Comparison of ENCODE assay signal across 11 mouse cellular contexts in the genomic region with DNA sequence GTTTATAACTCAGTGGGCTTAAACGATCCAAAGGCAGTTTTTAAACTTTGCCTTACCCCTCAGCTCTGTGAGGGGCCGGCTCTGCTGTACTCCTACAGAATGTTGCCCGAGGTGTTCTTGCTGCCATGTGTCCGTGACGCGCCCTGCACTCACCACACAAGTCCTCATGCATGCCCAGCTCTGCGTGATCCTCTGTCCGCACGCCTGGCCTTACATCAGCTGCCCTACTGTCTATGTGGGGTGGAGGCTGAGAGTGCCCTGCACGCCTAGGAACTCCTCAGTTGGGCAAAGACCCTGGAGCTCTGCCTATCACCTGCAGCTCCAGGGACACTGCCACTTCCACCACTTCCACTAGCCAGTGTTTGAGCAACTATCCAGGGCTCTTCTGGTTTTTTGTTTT. TPM values are rescaled to one million over a fixed set of nuclear protein-coding genes. Genes with fewer than 3 reads are reported as not detected.
DNase-seq lines count a peak whose midpoint lies in the region; ATAC-seq and TF ChIP-seq lines count a peak whose summit lies in the region.
"Had no signal": no experiment of that assay in that cellular context is flagged by ENCODE, and none has a peak within 500 bp of the region (broad histone marks: within the 10 kb centered on the region; RNA-seq: fewer than 3 reads in every experiment).

No protein-coding gene starts in this region.

- no peak for DNase-seq in forebrain, embryonic 10.5 days (ENCODE audit: extremely low spot score, low spot score)
- DNase-seq in kidney, postnatal 36 days, result no peak
- no peak for DNase-seq in frontal cortex, postnatal 25 days (ENCODE audit: low spot score in 2 of 2)
- DNase-seq in midbrain, embryonic 14.5 days, result no peak
- DNase-seq: cerebellum, adult 9-10 months; gastrocnemius, postnatal 25 days; liver, postnatal 0 days had no signal

- TF ChIP-seq POLR2A in bone marrow macrophage, adult 2 months (IDR thresholded peaks at IDR 0.05; ENCODE audit: borderline replicate concordance, low read depth, low read length), result no peak

- no peak overlapping the region; the same call in 1 of the 2 replicates for H3K9ac ChIP-seq in forebrain, embryonic 16.5 days (replicated peaks; ENCODE audit: low read depth, low read length)
- no peak overlapping the region for H3K9ac ChIP-seq in kidney, embryonic 16.5 days (replicated peaks; ENCODE audit: low read length)
- peak overlapping the region; percentile 53 for H3K9ac ChIP-seq in heart, embryonic 16.5 days (ENCODE audit: low read length)
- H3K9ac ChIP-seq in midbrain, embryonic 14.5 days (replicated peaks; ENCODE audit: low read length), result no peak overlapping the region
- H3K9ac ChIP-seq: liver, postnatal 0 days had no signal

- ATAC-seq in forebrain, embryonic 16.5 days, result no peak
- peak; percentile 24; the same call in 1 of the 2 replicates for ATAC-seq in kidney, embryonic 16.5 days (ENCODE audit: low FRiP score, low TSS enrichment)
- no peak; the same call in 1 of the 2 replicates for ATAC-seq in heart, embryonic 16.5 days (replicated peaks; ENCODE audit: extremely low read depth, insufficient read depth, low FRiP score)
- no peak for ATAC-seq in midbrain, embryonic 14.5 days (ENCODE audit: low FRiP score, low TSS enrichment)
- ATAC-seq: liver, postnatal 0 days had no signal

- no peak overlapping the region for H3K4me3 ChIP-seq in forebrain, embryonic 10.5 days
- H3K4me3 ChIP-seq in forebrain, embryonic 16.5 days (replicated peaks; ENCODE audit: low read length), result no peak overlapping the region
- no peak overlapping the region for H3K4me3 ChIP-seq in kidney, embryonic 16.5 days (ENCODE audit: low read length)
- H3K4me3 ChIP-seq in bone marrow macrophage, adult 2 months (ENCODE audit: insufficient read depth, low read length), result no peak overlapping the region
- H3K4me3 ChIP-seq in heart, embryonic 16.5 days (ENCODE audit: low read length), result no peak overlapping the region
- H3K4me3 ChIP-seq in midbrain, embryonic 14.5 days (replicated peaks; ENCODE audit: low read depth, low read length), result no peak overlapping the region

- H3K27me3 ChIP-seq in forebrain, embryonic 10.5 days (ENCODE audit: poor library complexity, severe bottlenecking), result no peaks in the 10 kb centered on the region
- no peaks in the 10 kb centered on the region for H3K27me3 ChIP-seq in forebrain, embryonic 16.5 days (replicated peaks; ENCODE audit: control insufficient read depth, insufficient read depth, low read length)
- H3K27me3 ChIP-seq in kidney, embryonic 16.5 days (ENCODE audit: insufficient read depth, low read length), result no peaks in the 10 kb centered on the region
- no peaks in the 10 kb centered on the region for H3K27me3 ChIP-seq in heart, embryonic 16.5 days (ENCODE audit: control insufficient read depth, insufficient read depth, low read length)
- H3K27me3 ChIP-seq in midbrain, embryonic 14.5 days (ENCODE audit: control insufficient read depth, insufficient read depth, low read length), result no peaks in the 10 kb centered on the region

- peak overlapping the region; percentile 37; the same call in 1 of the 2 replicates for H3K27ac ChIP-seq in forebrain, embryonic 10.5 days
- no peak overlapping the region for H3K27ac ChIP-seq in forebrain, embryonic 16.5 days (ENCODE audit: low read length)
- H3K27ac ChIP-seq in kidney, embryonic 16.5 days (ENCODE audit: low read length), result no peak overlapping the region
- 0 out of 2 replicates have a peak overlapping the region, but pooled peaks have one; percentile 42 for H3K27ac ChIP-seq in bone marrow macrophage, adult 2 months (ENCODE audit: insufficient read depth, low read depth, low read length)
- H3K27ac ChIP-seq in heart, embryonic 16.5 days (ENCODE audit: low read length), result peak overlapping the region; percentile 97
- H3K27ac ChIP-seq in midbrain, embryonic 14.5 days (replicated peaks; ENCODE audit: low read depth, low read length), result no peak overlapping the region

- 88% methylated on average over 10 of the region's 10 CpGs for WGBS in forebrain, embryonic 10.5 days
- WGBS in forebrain, embryonic 16.5 days, result 86% methylated on average over 10 of the region's 10 CpGs
- 76% methylated on average over 10 of the region's 10 CpGs for WGBS in kidney, embryonic 16.5 days
- WGBS in heart, embryonic 16.5 days, result 61% methylated on average over 10 of the region's 10 CpGs
- 83% methylated on average over 10 of the region's 10 CpGs for WGBS in midbrain, embryonic 14.5 days

- H3K4me2 ChIP-seq in forebrain, embryonic 16.5 days (ENCODE audit: low read length), result no peak overlapping the region
- no peak overlapping the region for H3K4me2 ChIP-seq in kidney, embryonic 16.5 days (replicated peaks; ENCODE audit: low read depth, low read length)
- H3K4me2 ChIP-seq in heart, embryonic 16.5 days (ENCODE audit: low read depth, low read length), result no peak overlapping the region
- no peak overlapping the region for H3K4me2 ChIP-seq in midbrain, embryonic 14.5 days (ENCODE audit: low read length)

- H3K4me1 ChIP-seq in forebrain, embryonic 10.5 days, result peaks cover 46% of the 10 kb centered on the region
- peaks cover 61% of the 10 kb centered on the region for H3K4me1 ChIP-seq in forebrain, embryonic 16.5 days (replicated peaks; ENCODE audit: control insufficient read depth, insufficient read depth, low read length)
- peaks cover 22% of the 10 kb centered on the region for H3K4me1 ChIP-seq in kidney, embryonic 16.5 days (ENCODE audit: insufficient read depth, low read length)
- H3K4me1 ChIP-seq in bone marrow macrophage, adult 2 months (ENCODE audit: control insufficient read depth, insufficient read depth, low read length), result peaks cover 18% of the 10 kb centered on the region
- peaks cover 57% of the 10 kb centered on the region for H3K4me1 ChIP-seq in heart, embryonic 16.5 days (ENCODE audit: control insufficient read depth, insufficient read depth, low read length)
- peaks cover 30% of the 10 kb centered on the region for H3K4me1 ChIP-seq in midbrain, embryonic 14.5 days (ENCODE audit: control insufficient read depth, insufficient read depth, low read length)

- 0 out of 2 replicates have a peak, but pooled peaks cover 2% of the 10 kb centered on the region for H3K9me3 ChIP-seq in forebrain, embryonic 10.5 days
- no peaks in the 10 kb centered on the region for H3K9me3 ChIP-seq in forebrain, embryonic 16.5 days (ENCODE audit: control insufficient read depth, low read length)
- H3K9me3 ChIP-seq in kidney, embryonic 16.5 days (ENCODE audit: low read length), result no peaks in the 10 kb centered on the region
- H3K9me3 ChIP-seq in heart, embryonic 16.5 days (replicated peaks; ENCODE audit: control insufficient read depth, low read length), result no peaks in the 10 kb centered on the region
- H3K9me3 ChIP-seq in midbrain, embryonic 14.5 days (ENCODE audit: control insufficient read depth, low read length), result no peaks in the 10 kb centered on the region

- TF ChIP-seq CTCF in bone marrow macrophage, adult 2 months (IDR thresholded peaks at IDR 0.05; ENCODE audit: low read depth, low read length), result no peak

- H3K36me3 ChIP-seq in forebrain, embryonic 10.5 days (replicated peaks), result peaks cover 68% of the 10 kb centered on the region
- no peaks in the 10 kb centered on the region for H3K36me3 ChIP-seq in forebrain, embryonic 16.5 days (ENCODE audit: control insufficient read depth, insufficient read depth)
- peaks cover 9% of the 10 kb centered on the region for H3K36me3 ChIP-seq in kidney, embryonic 16.5 days (ENCODE audit: insufficient read depth, low read length)
- H3K36me3 ChIP-seq in heart, embryonic 16.5 days (ENCODE audit: control insufficient read depth, insufficient read depth), result peaks cover 7% of the 10 kb centered on the region
- H3K36me3 ChIP-seq in midbrain, embryonic 14.5 days (ENCODE audit: control insufficient read depth, insufficient read depth, low read length), result peaks cover 9% of the 10 kb centered on the region

RNA-seq across cellular contexts. Expression of a gene that starts 26.1 kb away (rescaled TPM):
- polyA plus RNA-seq in forebrain, embryonic 10.5 days (2016; fragmentation: Nextera tagmentation; extraction: Ambion mirVana), result 0.74 and 0.82 TPM in 2 replicates
- 1.8 and 2.0 TPM in 2 replicates for polyA plus RNA-seq in forebrain, embryonic 16.5 days (2015; fragmentation: Nextera tagmentation; extraction: Ambion mirVana)
- polyA plus RNA-seq in kidney, embryonic 16.5 days (2015; fragmentation: Nextera tagmentation; extraction: Ambion mirVana), result 2.4 TPM in 2 replicates
- polyA plus RNA-seq in bone marrow macrophage, adult 2 months (2012; ENCODE audit: insufficient read depth, insufficient read length, missing spikeins), result 318 and 365 TPM in 2 replicates
- polyA plus RNA-seq in heart, embryonic 16.5 days (2015; fragmentation: Nextera tagmentation; extraction: Ambion mirVana), result 10.1 and 29.8 TPM in 2 replicates
- polyA plus RNA-seq in midbrain, embryonic 14.5 days (2014; fragmentation: Nextera tagmentation; extraction: Ambion mirVana), result 1.1 and 2.6 TPM in 2 replicates

RNA-seq across cellular contexts. Expression of a gene that starts 50.0 kb away (rescaled TPM):
- polyA plus RNA-seq in forebrain, embryonic 10.5 days (2016; fragmentation: Nextera tagmentation; extraction: Ambion mirVana), result 209 and 210 TPM in 2 replicates
- 230 and 234 TPM in 2 replicates for polyA plus RNA-seq in forebrain, embryonic 16.5 days (2015; fragmentation: Nextera tagmentation; extraction: Ambion mirVana)
- polyA plus RNA-seq in kidney, embryonic 16.5 days (2015; fragmentation: Nextera tagmentation; extraction: Ambion mirVana), result 122 and 126 TPM in 2 replicates
- 156 and 194 TPM in 2 replicates for polyA plus RNA-seq in bone marrow macrophage, adult 2 months (2012; ENCODE audit: insufficient read depth, insufficient read length, missing spikeins)
- polyA plus RNA-seq in heart, embryonic 16.5 days (2015; fragmentation: Nextera tagmentation; extraction: Ambion mirVana), result 85.9 and 89.0 TPM in 2 replicates
- 133 and 201 TPM in 2 replicates for polyA plus RNA-seq in midbrain, embryonic 14.5 days (2014; fragmentation: Nextera tagmentation; extraction: Ambion mirVana)

RNA-seq across cellular contexts. Expression of a gene that starts 58.2 kb away (rescaled TPM):
- 28.8 and 36.2 TPM in 2 replicates for polyA plus RNA-seq in forebrain, embryonic 10.5 days (2016; fragmentation: Nextera tagmentation; extraction: Ambion mirVana)
- 4.4 and 7.9 TPM in 2 replicates for polyA plus RNA-seq in forebrain, embryonic 16.5 days (2015; fragmentation: Nextera tagmentation; extraction: Ambion mirVana)
- 46.1 and 51.7 TPM in 2 replicates for polyA plus RNA-seq in kidney, embryonic 16.5 days (2015; fragmentation: Nextera tagmentation; extraction: Ambion mirVana)
- 0.99 and 1.7 TPM in 2 replicates for polyA plus RNA-seq in bone marrow macrophage, adult 2 months (2012; ENCODE audit: insufficient read depth, insufficient read length, missing spikeins)
- polyA plus RNA-seq in heart, embryonic 16.5 days (2015; fragmentation: Nextera tagmentation; extraction: Ambion mirVana), result 22.4 and 22.5 TPM in 2 replicates
- polyA plus RNA-seq in midbrain, embryonic 14.5 days (2014; fragmentation: Nextera tagmentation; extraction: Ambion mirVana), result 1.00 and 3.2 TPM in 2 replicates

Comparison
In these comparisons a context has a peak if more than half of its experiments do, and no peak if none do; other contexts are left out.
1. H3K27ac ChIP-seq: peak in forebrain, embryonic 10.5 days (single experiment), bone marrow macrophage, adult 2 months (single experiment) and heart, embryonic 16.5 days (single experiment); none in forebrain, embryonic 16.5 days (single experiment), kidney, embryonic 16.5 days (single experiment) and midbrain, embryonic 14.5 days (single experiment).
2. RNA of a gene that starts 26.1 kb away (polyA plus RNA-seq): 318 to 365 TPM in bone marrow macrophage, adult 2 months; 10.1 to 29.8 TPM in heart, embryonic 16.5 days, 1.1 to 2.6 TPM in midbrain, embryonic 14.5 days, 2.4 TPM in kidney, embryonic 16.5 days, 1.8 to 2.0 TPM in forebrain, embryonic 16.5 days and 0.74 to 0.82 TPM in forebrain, embryonic 10.5 days; every median in the first group is over 10 times any median in the second.